Mouse (Mus musculus): ENCODE data around the gene Rabgap1l.

- TF ChIP-seq CTCF (IDR thresholded peaks at IDR 0.05) (no peak), EP300 (IDR thresholded peaks at IDR 0.05) (no peak)
Measured at GRCm38 (mm10) chr1:160245954-160246353, 547.1 kb downstream of the Rabgap1l start.
